Mouse (Mus musculus): ENCODE results near the gene Cyp2j7.
"Not testable (repeated sequence)": the region's sequence is repeated elsewhere in the genome, so short reads cannot be mapped to it uniquely, and the experiment has no call there.

The Cyp2j7 gene

DNA sequence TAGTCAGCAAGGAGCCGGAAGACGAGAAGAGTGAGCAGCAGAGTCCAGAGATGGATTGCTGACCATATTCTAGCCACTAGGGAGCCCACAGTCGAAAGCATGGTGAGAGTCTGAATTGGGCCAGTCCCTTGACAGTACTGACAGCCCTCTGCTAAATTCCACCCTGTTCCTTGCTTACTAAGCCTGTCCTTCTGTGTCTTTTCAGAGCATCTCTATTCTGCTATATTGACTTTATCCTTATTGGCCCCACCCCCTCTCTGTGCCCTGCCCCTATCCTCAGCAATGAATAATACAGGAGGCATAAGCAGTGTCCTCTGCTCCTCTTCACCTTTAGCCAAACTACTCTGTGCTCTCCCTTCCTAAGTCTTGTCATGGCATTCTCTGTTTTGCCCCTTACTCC, at the start of gene Cyp2j7:
Cyp2j7 (minus strand) TSS at position 101 of the 400 bp plus-strand sequence.
- no peak for DNase-seq

DNA sequence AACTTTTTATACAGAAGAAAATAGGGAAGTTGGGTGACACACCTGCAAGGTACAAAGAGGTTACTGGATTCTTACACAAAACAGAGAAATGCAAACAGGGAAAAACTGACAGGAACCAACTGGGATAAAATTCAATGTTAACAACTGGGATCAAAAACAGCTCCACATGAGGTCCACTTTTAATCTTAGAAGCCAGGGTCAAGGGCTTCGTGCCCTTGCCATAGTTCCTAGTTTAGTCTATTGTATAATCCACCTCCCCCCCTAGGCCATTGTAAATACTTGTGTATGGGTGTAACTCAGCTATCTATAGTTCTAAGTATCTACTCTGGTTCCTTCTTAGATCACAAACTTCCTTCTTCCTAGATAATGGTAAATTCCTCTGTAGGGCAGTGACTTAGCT, 40.4 kb upstream of the Cyp2j7 start:
- not testable (repeated sequence) for DNase-seq

DNA sequence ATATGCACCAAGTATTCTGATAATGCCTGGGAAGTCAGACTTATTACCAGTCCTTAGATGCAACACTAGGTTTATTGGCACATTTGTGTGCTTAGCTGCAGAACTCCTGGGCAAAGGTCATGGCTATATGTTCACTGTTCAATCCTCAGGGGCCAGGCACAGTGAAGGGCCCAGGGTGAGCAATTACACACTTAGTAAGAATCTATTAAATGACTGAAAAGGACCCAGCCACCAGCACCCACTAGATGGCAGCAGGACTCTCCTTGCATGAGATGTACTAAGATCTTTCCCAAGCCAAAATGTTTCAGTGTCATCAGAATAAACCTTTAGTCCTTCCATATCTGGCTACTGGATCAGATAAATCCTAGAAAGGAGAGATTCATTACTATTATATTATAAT, 37.4 kb upstream of the Cyp2j7 start:
- peak; percentile 4 for DNase-seq

DNA sequence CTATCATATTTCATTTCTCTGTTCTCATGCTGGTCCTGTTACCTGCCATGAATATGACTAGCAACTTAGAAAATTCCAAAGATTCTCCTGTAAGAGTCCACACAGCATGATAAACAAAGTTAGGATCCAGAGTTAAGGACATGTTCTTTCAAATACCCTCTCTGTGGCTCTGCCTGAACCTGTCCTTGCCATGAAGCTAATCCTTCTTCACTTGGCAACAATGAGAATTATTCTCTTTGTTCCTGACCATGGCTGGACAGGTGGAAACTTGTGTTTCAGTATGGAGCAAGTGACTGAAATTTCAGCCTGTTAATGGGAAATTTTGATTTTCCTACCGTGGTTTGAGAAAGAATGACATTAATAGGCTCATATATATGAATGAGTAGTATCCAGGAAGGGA, 39.8 kb downstream of the Cyp2j7 start:
- no peak for DNase-seq

DNA sequence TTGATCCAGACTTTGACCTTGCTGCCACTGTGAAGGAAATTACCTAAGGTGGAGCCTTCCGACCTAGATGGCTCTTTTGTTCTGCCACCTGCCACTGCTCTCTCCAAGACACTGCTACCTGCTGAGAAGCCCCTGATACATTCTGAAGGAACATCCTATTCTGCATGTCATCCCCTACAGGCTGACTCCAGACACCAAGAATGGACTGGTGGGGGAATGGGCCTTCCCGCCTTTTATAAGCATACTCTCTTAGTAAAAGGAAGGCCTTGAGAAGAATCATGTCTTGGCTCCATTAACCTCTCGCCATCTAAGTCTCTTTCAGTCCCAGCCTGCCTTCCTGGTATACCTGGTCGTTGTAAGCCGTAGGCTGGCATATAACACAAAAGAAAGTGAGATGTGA, 47.1 kb downstream of the Cyp2j7 start:
- DNase-seq, result not testable (repeated sequence)

DNA sequence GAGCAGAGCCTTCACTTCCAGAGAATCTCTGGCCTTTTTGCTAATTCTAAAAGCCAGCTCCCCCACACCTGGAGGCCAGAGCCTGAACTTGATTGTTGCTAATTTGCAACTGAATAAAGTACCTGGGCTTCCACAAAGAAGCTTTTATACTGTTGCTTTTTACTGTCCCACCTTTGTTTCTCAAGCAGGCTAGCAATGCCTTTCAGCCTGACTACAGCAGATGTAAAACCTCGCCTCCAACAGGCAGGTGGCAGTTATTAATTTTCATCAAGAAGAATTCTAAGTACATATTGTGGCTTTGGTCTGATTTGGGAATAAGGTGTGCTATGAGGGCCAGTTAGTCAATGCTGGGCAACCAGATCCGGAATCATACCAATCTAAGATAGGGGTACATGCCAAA, 47.8 kb downstream of the Cyp2j7 start:
- DNase-seq, result not testable (repeated sequence)

- DNase-seq, result not testable (repeated sequence)
These were observed 48.3 kb downstream of the Cyp2j7 start for GRCm38 (mm10) chr4:96188146-96188545.

GRCm38 (mm10) chr4:96184716-96185115, 51.7 kb downstream of the Cyp2j7 start:
- not testable (repeated sequence) for DNase-seq

GRCm38 (mm10) chr4:96162839-96163238, 73.6 kb downstream of the Cyp2j7 start:
- DNase-seq, result no peak

DNA sequence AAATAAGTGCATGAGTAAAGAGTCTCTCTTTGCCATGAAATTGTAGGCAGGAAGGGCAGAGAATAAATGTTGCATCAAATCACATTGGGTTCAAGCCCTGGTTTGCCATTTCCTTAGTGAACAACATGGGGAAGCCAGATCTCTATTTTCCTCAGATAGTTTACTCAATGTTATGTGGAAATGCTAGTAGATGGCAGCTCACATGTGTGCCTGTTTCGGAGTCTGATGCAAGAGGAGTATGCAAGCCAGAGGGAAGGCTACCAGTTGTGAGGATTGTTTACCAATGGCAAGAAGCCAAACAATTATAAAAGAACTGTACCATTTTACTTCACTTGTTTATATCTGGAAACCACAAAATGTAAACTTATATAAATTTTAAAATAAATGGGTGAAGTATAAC, 74.9 kb downstream of the Cyp2j7 start:
- DNase-seq, result no peak

Data from lung, postnatal 36 days (tissue).